Mouse (Mus musculus): ENCODE measurements at regions not wholly inside any gene's neighbourhood (a gene's known extent, or its start where the extent isn't known, plus 50 kb on each side); places are given as distances from the start of the nearest gene placed in this dataset.

DNA sequence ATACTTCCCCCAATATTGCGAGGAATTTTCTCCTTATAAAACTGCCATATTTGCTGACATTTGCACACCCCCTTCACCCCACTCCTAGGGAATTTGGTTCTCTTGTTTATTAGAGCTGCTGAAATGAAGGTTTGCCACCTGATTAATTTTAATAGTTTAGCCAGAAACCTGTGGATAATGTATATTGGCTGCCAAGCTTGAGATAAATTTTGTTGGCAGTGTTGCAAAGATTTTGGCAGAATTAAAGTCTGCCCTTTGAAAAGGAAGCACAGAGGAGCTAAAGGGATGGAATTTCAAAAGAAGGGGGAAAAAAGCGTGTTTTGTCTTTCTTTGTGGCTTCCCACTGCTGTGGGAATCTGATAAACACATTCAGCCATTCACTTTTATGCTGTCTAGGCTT lies 354.6 kb upstream of the Car10 start:
- no peak for DNase-seq (ENCODE audit: extremely low spot score, low spot score)

- no peak for DNase-seq (ENCODE audit: extremely low spot score, low spot score)
These were observed 339.4 kb upstream of the Car10 start for GRCm38 (mm10) chr11:92758383-92758964.

DNA sequence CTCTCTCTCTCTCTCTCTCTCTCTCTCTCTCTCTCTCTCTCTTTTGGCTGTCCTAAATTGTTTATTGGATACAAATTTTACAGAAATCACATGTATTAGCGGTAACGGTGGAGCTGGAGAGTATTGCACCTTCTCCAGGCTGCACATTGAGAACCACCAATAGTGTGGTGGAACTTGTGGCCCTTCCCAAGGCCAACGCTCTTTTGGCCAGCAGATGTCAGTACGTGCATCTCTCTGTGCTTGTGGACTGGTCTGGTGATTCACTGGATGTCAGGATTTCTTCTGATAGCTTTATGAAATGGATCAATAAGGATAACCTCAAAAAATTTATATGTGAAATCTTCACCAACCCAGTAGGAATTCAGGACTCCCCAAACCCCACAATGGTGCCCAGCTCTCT lies 327.9 kb upstream of the Car10 start:
- no peak for DNase-seq (ENCODE audit: extremely low spot score, low spot score)

- DNase-seq (ENCODE audit: extremely low spot score, low spot score): no peak
These were observed 324.8 kb upstream of the Car10 start for GRCm38 (mm10) chr11:92772916-92773569.

DNA sequence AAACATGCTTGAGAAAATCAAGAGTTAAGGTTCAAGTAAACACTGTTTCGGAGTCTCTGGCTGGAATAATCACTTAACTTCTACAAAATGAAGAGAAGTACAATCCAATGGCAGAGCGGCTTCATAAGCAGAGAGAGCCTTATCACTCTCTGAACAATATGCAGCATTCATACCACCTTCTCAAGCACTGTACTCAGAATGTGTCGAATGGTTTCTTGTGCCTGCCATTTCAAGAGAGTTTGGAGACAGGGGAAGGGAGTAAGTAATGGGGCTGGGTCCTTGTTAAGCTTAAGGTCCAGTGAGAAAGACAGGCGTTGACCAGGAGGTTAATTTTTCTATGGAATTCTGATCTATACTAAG lies 324.3 kb upstream of the Car10 start:
- no peak for DNase-seq (ENCODE audit: extremely low spot score, low spot score)

DNA sequence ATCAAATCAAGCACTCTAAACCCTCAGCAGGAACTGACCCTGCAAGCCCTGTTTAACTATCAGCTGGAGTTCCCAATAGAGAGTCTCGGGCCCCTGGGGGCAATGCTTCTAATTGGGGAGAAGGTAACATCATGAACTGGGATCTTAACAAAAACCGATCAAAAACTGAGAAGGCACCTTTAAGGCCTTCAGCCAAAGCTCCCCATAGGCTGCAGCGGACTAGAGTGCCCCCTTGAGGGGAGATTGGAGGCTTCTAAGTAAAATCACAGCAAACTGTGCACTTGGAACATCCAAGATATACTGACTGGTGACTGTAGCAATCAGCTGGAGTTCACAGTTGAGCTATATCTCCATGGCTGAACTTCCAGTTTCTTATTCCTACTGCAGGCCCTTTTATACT lies 323.0 kb upstream of the Car10 start:
- peak; percentile 20 for DNase-seq (ENCODE audit: extremely low spot score, low spot score)

- no peak for DNase-seq (ENCODE audit: extremely low spot score, low spot score)
These were observed 298.6 kb upstream of the Car10 start for GRCm38 (mm10) chr11:92799267-92799666.
